Mouse (Mus musculus) liver, embryonic 14.5 days (tissue): ENCODE data around the gene Zfpm1.

Experiments used
- CTCF ChIP-seq: IDR thresholded peaks from 2 replicates; pipeline ENCODE4 v1.5.1; 2016; ENCODE audit warnings: antibody characterized with exemption, low read depth, control low read depth
- EP300 ChIP-seq: IDR thresholded peaks from 2 replicates; pipeline ENCODE4 v1.6.1; 2016; ENCODE audit warnings: antibody characterized with exemption, low read depth

DNA sequence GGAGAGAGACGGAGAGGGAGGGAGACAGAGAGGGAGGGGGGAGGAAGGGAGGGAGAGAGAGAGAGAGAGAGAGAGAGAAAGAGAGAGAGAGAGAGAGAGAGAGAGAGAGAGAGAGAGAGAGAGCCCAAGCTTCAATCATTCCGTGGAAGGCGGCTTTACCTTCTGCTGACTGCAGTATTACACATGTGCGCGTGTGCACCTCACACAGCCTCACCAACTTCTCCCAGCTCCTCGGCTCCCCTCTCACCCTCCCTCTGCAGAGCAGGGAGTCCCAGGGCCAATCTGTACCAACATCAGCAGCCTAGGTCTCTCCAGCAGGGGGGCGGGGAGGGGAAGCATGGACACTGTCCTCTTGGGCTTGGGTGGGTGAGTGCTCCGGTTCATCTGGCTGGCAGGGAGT is 81.0 kb downstream of the Zfpm1 start:
- TF ChIP-seq CTCF (no peak), EP300 (no peak)
